Mouse (Mus musculus): Measurements from ENCODE around the gene Clip1. TPM values are rescaled to one million over a fixed set of nuclear protein-coding genes. Genes with fewer than 3 reads are reported as not detected.

Gene Clip1
- total and polyA plus RNA-seq, 3 experiments, result 13.3 to 23.0 TPM; not detected in 1

GRCm38 (mm10) chr5:123561128-123561527 lies 123.3 kb downstream of the Clip1 start:
- no peak for TF ChIP-seq GATA1 (IDR thresholded peaks at IDR 0.05; ENCODE audit: low read depth, low read length)
- no peak for TF ChIP-seq SIN3A (IDR thresholded peaks at IDR 0.05; ENCODE audit: low read length)
- TF ChIP-seq MYB (IDR thresholded peaks at IDR 0.05; ENCODE audit: low read depth, low read length), result no peak
- TF ChIP-seq HCFC1 (IDR thresholded peaks at IDR 0.05; ENCODE audit: low read depth, low read length), result no peak
- no peak for TF ChIP-seq ZMIZ1 (IDR thresholded peaks at IDR 0.05; ENCODE audit: low read depth, low read length)
- Histone ChIP-seq H3K79me2 (ENCODE audit: control insufficient read depth, insufficient read depth, low read length, poor library complexity) (no peaks in the 10 kb centered on the region), H3K27ac (ENCODE audit: control insufficient read depth, low read depth, low read length) (no peak overlapping the region), H3K36me3 (ENCODE audit: control insufficient read depth in 1 of 2, insufficient read depth in 2 of 2, low read length in 2 of 2) (peaks cover 0 to 6% of the 10 kb centered on the region in 2 experiments; a peak in 2 of 4 replicates), H3K9me3 (replicated peaks; ENCODE audit: insufficient read depth, low read length) (no peaks in the 10 kb centered on the region), H3K4me3 (ENCODE audit: control insufficient read depth in 1 of 2, insufficient read depth in 1 of 2, low read depth in 2 of 2, low read length in 2 of 2) (no peak overlapping the region), H3K4me1 (ENCODE audit: control insufficient read depth in 1 of 2, insufficient read depth in 2 of 2, low read length in 2 of 2) (no peaks in the 10 kb centered on the region), H3K9ac (ENCODE audit: control insufficient read depth, low read depth, low read length, poor library complexity, severe bottlenecking) (no peak overlapping the region), H3K27me3 (ENCODE audit: control insufficient read depth in 1 of 2, insufficient read depth in 2 of 2, low read length in 2 of 2) (no peaks in the 10 kb centered on the region)
- DNase-seq (ENCODE audit: low read depth, low spot score), result no peak

GRCm38 (mm10) chr5:123559588-123559987 lies 124.8 kb downstream of the Clip1 start:
- H3K27ac ChIP-seq (ENCODE audit: control insufficient read depth, low read depth, low read length), result no peak overlapping the region
- H3K27me3 ChIP-seq (ENCODE audit: control insufficient read depth in 1 of 2, insufficient read depth in 2 of 2, low read length in 2 of 2), result no peaks in the 10 kb centered on the region
- no peak for DNase-seq (ENCODE audit: low read depth, low spot score)
- H3K79me2 ChIP-seq (ENCODE audit: control insufficient read depth, insufficient read depth, low read length, poor library complexity), result no peaks in the 10 kb centered on the region
- no peaks in the 10 kb centered on the region for H3K9me3 ChIP-seq (replicated peaks; ENCODE audit: insufficient read depth, low read length)
- H3K9ac ChIP-seq (ENCODE audit: control insufficient read depth, low read depth, low read length, poor library complexity, severe bottlenecking), result no peak overlapping the region
- H3K4me3 ChIP-seq (ENCODE audit: control insufficient read depth in 1 of 2, insufficient read depth in 1 of 2, low read depth in 2 of 2, low read length in 2 of 2), result no peak overlapping the region
- TF ChIP-seq SIN3A (IDR thresholded peaks at IDR 0.05; ENCODE audit: low read length) (no peak), TCF12 (IDR thresholded peaks at IDR 0.05; ENCODE audit: low read depth, low read length) (no peak), CHD2 (IDR thresholded peaks at IDR 0.05; ENCODE audit: low read length) (no peak), MEF2A (IDR thresholded peaks at IDR 0.05; ENCODE audit: extremely low read depth, insufficient replicate concordance, low read depth, low read length, poor library complexity, severe bottlenecking) (no peak), E2F4 (IDR thresholded peaks at IDR 0.05; ENCODE audit: borderline replicate concordance, low read depth, low read length) (no peak), NELFE (IDR thresholded peaks at IDR 0.05; ENCODE audit: low read depth, low read length) (no peak), HCFC1 (IDR thresholded peaks at IDR 0.05; ENCODE audit: low read depth, low read length) (no peak), MYC (IDR thresholded peaks at IDR 0.05; ENCODE audit: low read depth, low read length) (no peak), CTCF (IDR thresholded peaks at IDR 0.05 in 2 of 3, conservative IDR thresholded peaks at IDR 0.05 in 1 of 3; ENCODE audit: control insufficient read depth in 1 of 3, insufficient read depth in 1 of 3, low read depth in 2 of 3, low read length in 3 of 3, poor library complexity in 1 of 3, severe bottlenecking in 1 of 3) (no peak), MAFK (IDR thresholded peaks at IDR 0.05; ENCODE audit: borderline replicate concordance, low read depth, low read length) (no peak), POLR2A (IDR thresholded peaks at IDR 0.05; ENCODE audit: control insufficient read depth in 1 of 2, insufficient read depth in 1 of 2, low read depth in 1 of 2, low read length in 2 of 2, poor library complexity in 1 of 2) (no peak), MYB (IDR thresholded peaks at IDR 0.05; ENCODE audit: low read depth, low read length) (no peak), RAD21 (IDR thresholded peaks at IDR 0.05; ENCODE audit: low read depth, low read length) (no peak), UBTF (IDR thresholded peaks at IDR 0.05; ENCODE audit: borderline replicate concordance, insufficient read depth, low read depth, low read length) (no peak), TAL1 (IDR thresholded peaks at IDR 0.05; ENCODE audit: low read length) (no peak)
- no peaks in the 10 kb centered on the region for H3K4me1 ChIP-seq (ENCODE audit: control insufficient read depth in 1 of 2, insufficient read depth in 2 of 2, low read length in 2 of 2)
- peaks cover 0 to 6% of the 10 kb centered on the region in 2 experiments; a peak in 2 of 4 replicates for H3K36me3 ChIP-seq (ENCODE audit: control insufficient read depth in 1 of 2, insufficient read depth in 2 of 2, low read length in 2 of 2)

Measured in MEL (cell line).